18 mouse cellular contexts compared by ENCODE assay signal in genomic region chr14:26379071-26379470, GRCm38 (mm10).
A peak's percentile ranks its signal among the peaks of the same experiment; 100 is the strongest.
DNase-seq lines count a peak whose midpoint lies in the region; ATAC-seq and TF ChIP-seq lines count a peak whose summit lies in the region.
"Had no signal": no experiment of that assay in that cellular context is flagged by ENCODE, and none has a peak within 500 bp of the region (broad histone marks: within the 10 kb centered on the region; RNA-seq: fewer than 3 reads in every experiment).

No protein-coding gene starts in this region.

- H3K4me1 ChIP-seq in midbrain, embryonic 11.5 days (ENCODE audit: control insufficient read depth, insufficient read depth, low read length): no peaks in the 10 kb centered on the region
- H3K4me1 ChIP-seq in midbrain, embryonic 14.5 days (ENCODE audit: control insufficient read depth, insufficient read depth, low read length): no peaks in the 10 kb centered on the region
- no peaks in the 10 kb centered on the region for H3K4me1 ChIP-seq in embryonic facial prominence, embryonic 14.5 days (ENCODE audit: control insufficient read depth, insufficient read depth, low read length)
- no peaks in the 10 kb centered on the region for H3K4me1 ChIP-seq in lung, adult 2 months (ENCODE audit: control insufficient read depth, insufficient read depth, low read length)
- H3K4me1 ChIP-seq: embryonic facial prominence, embryonic 13.5 days; heart, embryonic 15.5 days; megakaryocyte, embryonic 14.5 days; stomach, embryonic 15.5 days had no signal

- H3K27me3 ChIP-seq in midbrain, embryonic 11.5 days (ENCODE audit: control insufficient read depth, insufficient read depth, low read length): no peaks in the 10 kb centered on the region
- H3K27me3 ChIP-seq in midbrain, embryonic 14.5 days (ENCODE audit: control insufficient read depth, insufficient read depth, low read length): no peaks in the 10 kb centered on the region
- no peaks in the 10 kb centered on the region for H3K27me3 ChIP-seq in embryonic facial prominence, embryonic 14.5 days (replicated peaks; ENCODE audit: control insufficient read depth, insufficient read depth, low read length)
- H3K27me3 ChIP-seq: CH12.LX; embryonic facial prominence, embryonic 13.5 days; heart, embryonic 15.5 days; stomach, embryonic 15.5 days had no signal

- no peak overlapping the region for H3K4me3 ChIP-seq in midbrain, embryonic 11.5 days (ENCODE audit: low read depth, low read length)
- H3K4me3 ChIP-seq in midbrain, embryonic 14.5 days (replicated peaks; ENCODE audit: low read depth, low read length): no peak overlapping the region
- H3K4me3 ChIP-seq in embryonic facial prominence, embryonic 14.5 days (ENCODE audit: low read depth, low read length): no peak overlapping the region
- H3K4me3 ChIP-seq in lung, adult 2 months (replicated peaks; ENCODE audit: extremely low read depth, low read depth, low read length): no peak overlapping the region
- H3K4me3 ChIP-seq: embryonic facial prominence, embryonic 13.5 days; heart, embryonic 15.5 days; megakaryocyte, embryonic 14.5 days; stomach, embryonic 15.5 days had no signal

- H3K4me2 ChIP-seq in midbrain, embryonic 11.5 days: no peak overlapping the region
- no peak overlapping the region for H3K4me2 ChIP-seq in midbrain, embryonic 14.5 days (ENCODE audit: low read length)
- H3K4me2 ChIP-seq in embryonic facial prominence, embryonic 14.5 days (ENCODE audit: low read depth, low read length): no peak overlapping the region
- H3K4me2 ChIP-seq: embryonic facial prominence, embryonic 13.5 days; heart, embryonic 15.5 days; stomach, embryonic 15.5 days had no signal

- DNase-seq in midbrain, embryonic 11.5 days (ENCODE audit: low spot score, missing footprints): peak; percentile 51
- DNase-seq in midbrain, embryonic 14.5 days: no peak
- DNase-seq in ZHBTc4 (ENCODE audit: low read depth, low spot score): peak; percentile 87
- peak; percentile 10 for DNase-seq in embryonic facial prominence, embryonic 14.5 days (ENCODE audit: low spot score)
- peak; percentile 39 for DNase-seq in testis, postnatal 14 days (ENCODE audit: low spot score)
- DNase-seq in right cerebral cortex, postnatal 14 days: no peak
- DNase-seq in lung, adult 2 months: no peak
- DNase-seq: cerebellum, adult 18-20 months; gastrocnemius, postnatal 36 days; kidney, adult 8-10 months had no signal

- no peak for TF ChIP-seq POLR2A in lung, adult 2 months (IDR thresholded peaks at IDR 0.05; ENCODE audit: borderline replicate concordance, extremely low read depth, low read depth, low read length)

- H3K9ac ChIP-seq in midbrain, embryonic 11.5 days (ENCODE audit: low read length): no peak overlapping the region
- H3K9ac ChIP-seq in midbrain, embryonic 14.5 days (replicated peaks; ENCODE audit: low read length): no peak overlapping the region
- H3K9ac ChIP-seq in embryonic facial prominence, embryonic 14.5 days (ENCODE audit: low read depth, low read length): no peak overlapping the region
- H3K9ac ChIP-seq: embryonic facial prominence, embryonic 13.5 days; heart, embryonic 15.5 days; stomach, embryonic 15.5 days had no signal

- no peak for TF ChIP-seq CTCF in lung, adult 2 months (IDR thresholded peaks at IDR 0.05; ENCODE audit: insufficient read depth, low read length)

- ATAC-seq in midbrain, embryonic 11.5 days (ENCODE audit: low FRiP score): no peak
- ATAC-seq in midbrain, embryonic 14.5 days (ENCODE audit: low FRiP score, low TSS enrichment): no peak
- no peak for ATAC-seq in embryonic facial prominence, embryonic 14.5 days (ENCODE audit: low read depth)
- no peak for ATAC-seq in megakaryocyte progenitor cell, adult 5-6 weeks (replicated peaks; ENCODE audit: poor library complexity)
- ATAC-seq: forebrain, embryonic 16.5 days; hindbrain, embryonic 16.5 days had no signal

- H3K9me3 ChIP-seq in midbrain, embryonic 11.5 days (ENCODE audit: control insufficient read depth, low read length): no peaks in the 10 kb centered on the region
- no peaks in the 10 kb centered on the region for H3K9me3 ChIP-seq in midbrain, embryonic 14.5 days (ENCODE audit: control insufficient read depth, low read length)
- no peaks in the 10 kb centered on the region for H3K9me3 ChIP-seq in embryonic facial prominence, embryonic 14.5 days (ENCODE audit: control insufficient read depth, low read length)
- H3K9me3 ChIP-seq: embryonic facial prominence, embryonic 13.5 days; heart, embryonic 15.5 days; megakaryocyte, embryonic 14.5 days; stomach, embryonic 15.5 days had no signal

- H3K27ac ChIP-seq in midbrain, embryonic 11.5 days (ENCODE audit: low read depth, low read length): no peak overlapping the region
- H3K27ac ChIP-seq in midbrain, embryonic 14.5 days (replicated peaks; ENCODE audit: low read depth, low read length): no peak overlapping the region
- H3K27ac ChIP-seq in embryonic facial prominence, embryonic 14.5 days (replicated peaks; ENCODE audit: low read depth, low read length): no peak overlapping the region
- H3K27ac ChIP-seq: embryonic facial prominence, embryonic 13.5 days; heart, embryonic 15.5 days; stomach, embryonic 15.5 days had no signal

- 38% methylated on average over 3 of the region's 3 CpGs for WGBS in midbrain, embryonic 11.5 days
- WGBS in midbrain, embryonic 14.5 days: 34% methylated on average over 3 of the region's 3 CpGs
- 28% methylated on average over 3 of the region's 3 CpGs for WGBS in embryonic facial prominence, embryonic 14.5 days
- WGBS in lung, adult 2 months: 55% methylated on average over 3 of the region's 3 CpGs

- H3K36me3 ChIP-seq in midbrain, embryonic 11.5 days (ENCODE audit: control insufficient read depth, insufficient read depth, low read length): no peaks in the 10 kb centered on the region
- H3K36me3 ChIP-seq in midbrain, embryonic 14.5 days (ENCODE audit: control insufficient read depth, insufficient read depth, low read length): no peaks in the 10 kb centered on the region
- no peaks in the 10 kb centered on the region for H3K36me3 ChIP-seq in embryonic facial prominence, embryonic 14.5 days (ENCODE audit: control insufficient read depth, insufficient read depth, low read length)
- H3K36me3 ChIP-seq: embryonic facial prominence, embryonic 13.5 days; heart, embryonic 15.5 days; stomach, embryonic 15.5 days had no signal

Comparison
In these comparisons a context has a peak if more than half of its experiments do, and no peak if none do; other contexts are left out.
1. DNase-seq: peak in midbrain, embryonic 11.5 days (single experiment), ZHBTc4 (single experiment), embryonic facial prominence, embryonic 14.5 days (single experiment) and testis, postnatal 14 days (single experiment); none in midbrain, embryonic 14.5 days (single experiment), right cerebral cortex, postnatal 14 days (single experiment) and lung, adult 2 months (single experiment).